Mouse (Mus musculus): Measurements from ENCODE around the gene Arrdc3. TPM values are rescaled to one million over a fixed set of nuclear protein-coding genes. Genes with fewer than 3 reads are reported as not detected.
A peak's percentile ranks its signal among the peaks of the same experiment; 100 is the strongest.

The Arrdc3 gene
- polyA plus RNA-seq, 1 experiment from 2014 or later = 22.1 TPM

- Histone ChIP-seq H3K4me3 (ENCODE audit: low read depth, low read length) (no peak overlapping the region), H3K9me3 (ENCODE audit: control insufficient read depth, low read length) (no peaks in the 10 kb centered on the region), H3K4me2 (replicated peaks; ENCODE audit: low read depth) (no peak overlapping the region), H3K4me1 (replicated peaks; ENCODE audit: control insufficient read depth, insufficient read depth) (no peaks in the 10 kb centered on the region), H3K36me3 (ENCODE audit: control insufficient read depth, insufficient read depth, low read length) (no peaks in the 10 kb centered on the region), H3K9ac (ENCODE audit: low read length) (no peak overlapping the region), H3K27me3 (ENCODE audit: control insufficient read depth, insufficient read depth, low read length) (no peaks in the 10 kb centered on the region), H3K27ac (replicated peaks) (no peak overlapping the region)
- WGBS = 81% methylated on average over 4 of the region's 4 CpGs
- no peak for DNase-seq (ENCODE audit: low spot score)
- TF ChIP-seq EP300 (optimal IDR thresholded peaks at IDR 0.05) = no peak
- no peak for TF ChIP-seq CTCF (IDR thresholded peaks at IDR 0.05; ENCODE audit: low read depth)
- no peak for ATAC-seq (ENCODE audit: low FRiP score, low TSS enrichment)
Measured at GRCm38 (mm10) chr13:80901432-80901831, 18.2 kb downstream of the Arrdc3 start.

DNA sequence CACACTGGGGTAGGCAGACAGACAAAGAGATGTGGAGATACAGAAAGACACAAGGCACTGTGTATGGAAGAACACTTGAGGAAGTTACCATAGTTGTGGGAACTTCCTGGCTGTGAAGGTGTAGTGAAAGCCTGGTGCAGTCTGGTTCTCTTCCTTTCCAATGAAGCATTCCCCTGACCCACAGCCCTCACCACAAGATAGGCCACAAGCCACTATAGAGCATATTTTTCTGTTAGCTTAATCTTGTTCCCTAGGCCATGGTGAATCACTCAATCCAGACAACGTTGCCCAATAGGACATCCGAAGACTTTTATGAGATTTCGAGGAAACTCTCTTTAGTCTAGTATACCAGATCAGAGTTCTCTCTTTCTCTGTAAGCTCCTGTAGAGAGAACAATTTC lies 19.6 kb downstream of the Arrdc3 start:
- no peak for TF ChIP-seq EP300 (optimal IDR thresholded peaks at IDR 0.05)
- TF ChIP-seq CTCF (IDR thresholded peaks at IDR 0.05; ENCODE audit: low read depth) = no peak
- H3K27ac ChIP-seq (replicated peaks) = no peak overlapping the region
- no peaks in the 10 kb centered on the region for H3K27me3 ChIP-seq (ENCODE audit: control insufficient read depth, insufficient read depth, low read length)
- no peak overlapping the region for H3K9ac ChIP-seq (ENCODE audit: low read length)
- WGBS = 90% methylated on average over 3 of the region's 3 CpGs
- H3K4me3 ChIP-seq (ENCODE audit: low read depth, low read length) = no peak overlapping the region
- no peaks in the 10 kb centered on the region for H3K9me3 ChIP-seq (ENCODE audit: control insufficient read depth, low read length)
- H3K36me3 ChIP-seq (ENCODE audit: control insufficient read depth, insufficient read depth, low read length) = no peaks in the 10 kb centered on the region
- DNase-seq (ENCODE audit: low spot score) (no peak), ATAC-seq (ENCODE audit: low FRiP score, low TSS enrichment) (no peak)
- H3K4me1 ChIP-seq (replicated peaks; ENCODE audit: control insufficient read depth, insufficient read depth) = no peaks in the 10 kb centered on the region
- H3K4me2 ChIP-seq (replicated peaks; ENCODE audit: low read depth) = no peak overlapping the region

DNA sequence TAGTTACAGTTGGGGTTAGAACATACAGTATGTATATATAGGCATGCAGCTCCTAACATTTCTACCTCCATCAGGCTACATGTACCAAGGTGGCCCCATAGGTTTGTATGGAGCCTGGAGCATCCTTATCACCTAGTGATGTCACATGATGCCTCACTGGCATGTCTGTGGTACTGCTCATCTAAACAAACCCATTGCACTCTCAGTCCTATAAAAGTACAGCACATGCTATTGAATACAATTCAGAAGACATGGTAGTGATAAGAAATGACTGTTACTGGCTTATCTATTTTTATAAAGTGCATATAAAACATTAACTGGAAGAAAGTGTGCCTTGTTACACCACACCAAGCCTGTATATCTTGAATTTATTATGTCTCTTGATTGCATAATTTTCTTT lies 30.2 kb downstream of the Arrdc3 start:
- Histone ChIP-seq H3K27me3 (ENCODE audit: control insufficient read depth, insufficient read depth, low read length) (no peaks in the 10 kb centered on the region), H3K9me3 (ENCODE audit: control insufficient read depth, low read length) (no peaks in the 10 kb centered on the region), H3K4me1 (replicated peaks; ENCODE audit: control insufficient read depth, insufficient read depth) (no peaks in the 10 kb centered on the region), H3K4me2 (replicated peaks; ENCODE audit: low read depth) (no peak overlapping the region), H3K36me3 (ENCODE audit: control insufficient read depth, insufficient read depth, low read length) (no peaks in the 10 kb centered on the region), H3K27ac (replicated peaks) (no peak overlapping the region), H3K4me3 (ENCODE audit: low read depth, low read length) (no peak overlapping the region), H3K9ac (ENCODE audit: low read length) (no peak overlapping the region)
- no peak for ATAC-seq (ENCODE audit: low FRiP score, low TSS enrichment)
- DNase-seq (ENCODE audit: low spot score) = no peak
- TF ChIP-seq EP300 (optimal IDR thresholded peaks at IDR 0.05) (no peak), CTCF (IDR thresholded peaks at IDR 0.05; ENCODE audit: low read depth) (no peak)

DNA sequence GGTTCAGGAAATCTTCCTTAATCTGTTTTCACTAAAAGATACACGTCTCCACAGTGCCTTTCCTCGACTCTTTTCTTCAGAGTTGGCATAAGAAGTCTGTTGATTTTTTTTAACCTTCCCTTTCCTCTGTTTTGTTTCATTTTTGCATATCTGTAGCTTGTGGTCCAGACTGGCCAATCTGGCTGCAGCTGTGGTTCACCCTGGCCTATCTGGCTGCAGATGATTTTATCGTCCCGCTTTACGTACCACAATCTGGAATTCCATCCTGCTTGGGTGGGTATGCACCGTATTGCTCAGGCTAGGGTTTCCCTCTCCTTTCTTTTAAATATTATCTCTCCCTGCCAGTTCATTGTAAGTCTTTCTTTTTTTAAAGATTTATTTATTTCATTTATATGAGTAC lies 37.8 kb downstream of the Arrdc3 start:
- WGBS = 76% methylated on average over 6 of the region's 6 CpGs
- H3K4me3 ChIP-seq (ENCODE audit: low read depth, low read length) = no peak overlapping the region
- no peaks in the 10 kb centered on the region for H3K9me3 ChIP-seq (ENCODE audit: control insufficient read depth, low read length)
- H3K4me1 ChIP-seq (replicated peaks; ENCODE audit: control insufficient read depth, insufficient read depth) = no peaks in the 10 kb centered on the region
- no peaks in the 10 kb centered on the region for H3K27me3 ChIP-seq (ENCODE audit: control insufficient read depth, insufficient read depth, low read length)
- no peak for ATAC-seq (ENCODE audit: low FRiP score, low TSS enrichment)
- no peak for DNase-seq (ENCODE audit: low spot score)
- H3K36me3 ChIP-seq (ENCODE audit: control insufficient read depth, insufficient read depth, low read length) = no peaks in the 10 kb centered on the region
- no peak overlapping the region for H3K4me2 ChIP-seq (replicated peaks; ENCODE audit: low read depth)
- no peak overlapping the region for H3K9ac ChIP-seq (ENCODE audit: low read length)
- H3K27ac ChIP-seq (replicated peaks) = no peak overlapping the region
- TF ChIP-seq CTCF (IDR thresholded peaks at IDR 0.05; ENCODE audit: low read depth) (no peak), EP300 (optimal IDR thresholded peaks at IDR 0.05) (no peak)

GRCm38 (mm10) chr13:80921593-80922327 lies 38.6 kb downstream of the Arrdc3 start:
- Histone ChIP-seq H3K36me3 (ENCODE audit: control insufficient read depth, insufficient read depth, low read length) (no peaks in the 10 kb centered on the region), H3K4me1 (replicated peaks; ENCODE audit: control insufficient read depth, insufficient read depth) (no peaks in the 10 kb centered on the region), H3K27me3 (ENCODE audit: control insufficient read depth, insufficient read depth, low read length) (no peaks in the 10 kb centered on the region), H3K4me2 (replicated peaks; ENCODE audit: low read depth) (no peak overlapping the region), H3K27ac (replicated peaks) (no peak overlapping the region), H3K4me3 (ENCODE audit: low read depth, low read length) (no peak overlapping the region), H3K9ac (ENCODE audit: low read length) (no peak overlapping the region), H3K9me3 (ENCODE audit: control insufficient read depth, low read length) (no peaks in the 10 kb centered on the region)
- no peak for TF ChIP-seq EP300 (optimal IDR thresholded peaks at IDR 0.05)
- no peak for TF ChIP-seq CTCF (IDR thresholded peaks at IDR 0.05; ENCODE audit: low read depth)
- WGBS = 75% methylated on average over 7 of the region's 7 CpGs
- ATAC-seq (ENCODE audit: low FRiP score, low TSS enrichment) (no peak), DNase-seq (ENCODE audit: low spot score) (no peak)

DNA sequence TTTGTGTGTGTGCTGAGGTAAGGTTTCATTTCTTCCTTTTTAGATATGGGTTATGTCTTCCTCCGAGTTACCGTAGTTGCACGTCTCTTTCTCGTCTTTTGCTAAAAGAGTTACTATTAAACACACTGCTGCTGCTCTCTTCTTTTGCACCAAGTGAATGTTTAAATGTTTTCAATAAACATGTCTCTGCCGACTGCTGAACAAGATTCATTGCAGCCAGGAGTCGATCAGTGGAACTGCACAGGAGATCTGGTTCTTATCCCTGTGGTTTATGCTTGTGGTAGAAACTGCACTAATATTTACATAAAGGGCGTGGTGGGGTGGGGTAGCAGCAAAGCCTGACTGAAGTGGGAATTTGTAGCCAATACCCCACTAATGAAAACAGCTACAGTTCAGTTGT lies 45.0 kb downstream of the Arrdc3 start:
- DNase-seq (ENCODE audit: low spot score) (peak; percentile 19), ATAC-seq (ENCODE audit: low FRiP score, low TSS enrichment) (peak; percentile 80)
- no peaks in the 10 kb centered on the region for H3K27me3 ChIP-seq (ENCODE audit: control insufficient read depth, insufficient read depth, low read length)
- H3K27ac ChIP-seq (replicated peaks) = no peak overlapping the region
- no peaks in the 10 kb centered on the region for H3K9me3 ChIP-seq (ENCODE audit: control insufficient read depth, low read length)
- 0 out of 2 replicates have a peak overlapping the region, but pooled peaks have one; percentile 17 for H3K4me2 ChIP-seq (replicated peaks; ENCODE audit: low read depth)
- H3K9ac ChIP-seq (ENCODE audit: low read length) = no peak overlapping the region
- no peak overlapping the region for H3K4me3 ChIP-seq (ENCODE audit: low read depth, low read length)
- no peaks in the 10 kb centered on the region for H3K36me3 ChIP-seq (ENCODE audit: control insufficient read depth, insufficient read depth, low read length)
- WGBS = 13% methylated on average over 7 of the region's 7 CpGs
- no peaks in the 10 kb centered on the region for H3K4me1 ChIP-seq (replicated peaks; ENCODE audit: control insufficient read depth, insufficient read depth)
- TF ChIP-seq EP300 (optimal IDR thresholded peaks at IDR 0.05) (no peak), CTCF (IDR thresholded peaks at IDR 0.05; ENCODE audit: low read depth) (no peak)

All from stomach, postnatal 0 days (tissue).